Mouse (Mus musculus): Measurements from ENCODE around the gene Gm45837.
"Not testable (repeated sequence)": the region's sequence is repeated elsewhere in the genome, so short reads cannot be mapped to it uniquely, and the experiment has no call there.

Gm45837 gene

GRCm38 (mm10) chr7:101509212-101509611 is 98.5 kb downstream of the Gm45837 start:
- no peak for DNase-seq

GRCm38 (mm10) chr7:101513655-101514054 is 103.0 kb downstream of the Gm45837 start:
- DNase-seq, result peak; percentile 30

- DNase-seq, result no peak
Measured at GRCm38 (mm10) chr7:101514768-101515167, 104.1 kb downstream of the Gm45837 start.

GRCm38 (mm10) chr7:101515295-101515694 is 104.6 kb downstream of the Gm45837 start:
- DNase-seq, result no peak

- DNase-seq, result no peak
Measured at GRCm38 (mm10) chr7:101516460-101516859, 105.8 kb downstream of the Gm45837 start.

GRCm38 (mm10) chr7:101521696-101522095 is 111.0 kb downstream of the Gm45837 start:
- no peak for DNase-seq

GRCm38 (mm10) chr7:101523205-101523604 is 112.5 kb downstream of the Gm45837 start:
- DNase-seq, result no peak

- DNase-seq, result no peak
Measured at GRCm38 (mm10) chr7:101526484-101526883, 115.8 kb downstream of the Gm45837 start.

- no peak for DNase-seq
Measured at GRCm38 (mm10) chr7:101534428-101534827, 123.7 kb downstream of the Gm45837 start.

GRCm38 (mm10) chr7:101535102-101535501 is 124.4 kb downstream of the Gm45837 start:
- no peak for DNase-seq

- DNase-seq, result no peak
Measured at GRCm38 (mm10) chr7:101535517-101535916, 124.8 kb downstream of the Gm45837 start.

GRCm38 (mm10) chr7:101537541-101537940 is 126.9 kb downstream of the Gm45837 start:
- no peak for DNase-seq

- peak; percentile 12 for DNase-seq
Measured at GRCm38 (mm10) chr7:101538141-101538933, 127.7 kb downstream of the Gm45837 start.

GRCm38 (mm10) chr7:101539774-101540173 is 129.1 kb downstream of the Gm45837 start:
- no peak for DNase-seq

GRCm38 (mm10) chr7:101540684-101541083 is 130.0 kb downstream of the Gm45837 start:
- no peak for DNase-seq

- peak; percentile 50 for DNase-seq
Measured at GRCm38 (mm10) chr7:101541132-101541531, 130.4 kb downstream of the Gm45837 start.

GRCm38 (mm10) chr7:101541734-101542133 is 131.0 kb downstream of the Gm45837 start:
- DNase-seq, result no peak

GRCm38 (mm10) chr7:101547651-101548050 is 137.0 kb downstream of the Gm45837 start:
- no peak for DNase-seq

- DNase-seq, result no peak
Measured at GRCm38 (mm10) chr7:101549266-101549665, 138.6 kb downstream of the Gm45837 start.

GRCm38 (mm10) chr7:101550686-101551485 is 140.2 kb downstream of the Gm45837 start:
- DNase-seq, result no peak

GRCm38 (mm10) chr7:101551530-101551929 is 140.8 kb downstream of the Gm45837 start:
- DNase-seq, result no peak

GRCm38 (mm10) chr7:101555473-101555872 is 144.8 kb downstream of the Gm45837 start:
- DNase-seq, result not testable (repeated sequence)

- no peak for DNase-seq
Measured at GRCm38 (mm10) chr7:101557391-101557790, 146.7 kb downstream of the Gm45837 start.

- DNase-seq, result not testable (repeated sequence)
Measured at GRCm38 (mm10) chr7:101559393-101559792, 148.7 kb downstream of the Gm45837 start.

Measured in cerebellum, adult 8-10 months (tissue).